Mouse (Mus musculus) embryonic facial prominence, embryonic 11.5 days (tissue): ENCODE results near the gene Slc25a21. TPM values are rescaled to one million over a fixed set of nuclear protein-coding genes. Genes with fewer than 3 reads are reported as not detected.

Source experiments
- ATAC-seq: fragments of 200-750 bp; cut with Nextera tagmentation; replicated peaks from 2 replicates; pipeline ENCODE4 v1.8.0; 2017; ENCODE audit warnings: low read depth; ENCODE audit not compliant: insufficient number of reproducible peaks, low FRiP score, low TSS enrichment
- DNase-seq: peaks from one replicate; pipeline ENCODE4 v3.0.0-alpha.2; 2015; ENCODE audit warnings: low spot score
- H3K27ac ChIP-seq: fragments of 300-500 bp; sonication (generic); replicated peaks from 2 replicates; pipeline ENCODE4 v1.5.1; 2014; ENCODE audit warnings: mild to moderate bottlenecking, low read depth, low read length, control low read depth
- H3K27me3 ChIP-seq: fragments of 300-500 bp; sonication (generic); 2 replicates; pipeline ENCODE4 v1.6.1; 2014; ENCODE audit warnings: mild to moderate bottlenecking, low read length, moderate library complexity, mixed read lengths; ENCODE audit not compliant: control insufficient read depth, insufficient read depth
- H3K36me3 ChIP-seq: fragments of 300-500 bp; sonication (generic); replicated peaks from 2 replicates; pipeline ENCODE4 v1.6.1; 2014; ENCODE audit warnings: low read depth, mild to moderate bottlenecking, low read length, moderate library complexity, mixed read lengths; ENCODE audit not compliant: control insufficient read depth, insufficient read depth
- H3K4me1 ChIP-seq: fragments of 300-500 bp; sonication (generic); 2 replicates; pipeline ENCODE4 v1.6.1; 2014; ENCODE audit warnings: low read length, mixed read lengths; ENCODE audit not compliant: control insufficient read depth, insufficient read depth
- H3K4me2 ChIP-seq: fragments of 300-500 bp; sonication (generic); 2 replicates; pipeline ENCODE4 v1.6.1; 2014; ENCODE audit warnings: low read depth, mild to moderate bottlenecking, control low read depth, low read length, moderate library complexity
- H3K4me3 ChIP-seq: fragments of 300-500 bp; sonication (generic); 2 replicates; pipeline ENCODE4 v1.5.1; 2014; ENCODE audit warnings: low read depth, low read length, control low read depth
- H3K9ac ChIP-seq: fragments of 300-500 bp; sonication (generic); replicated peaks from 2 replicates; pipeline ENCODE4 v1.6.1; 2014; ENCODE audit warnings: mild to moderate bottlenecking, control low read depth, low read length
- H3K9me3 ChIP-seq: fragments of 300-500 bp; sonication (generic); replicated peaks from 2 replicates; pipeline ENCODE4 v1.6.1; 2016; ENCODE audit warnings: mild to moderate bottlenecking, low read length, inconsistent platforms, mixed read lengths; ENCODE audit not compliant: control insufficient read depth
- WGBS: fragments of 180-500 bp; shearing (Covaris S2); extraction: QIAGEN DNeasy Blood & Tissue Kit; methylation state at CpG from one replicate; pipeline ENCODE4 v1.1.7; 2014; 5-methylcytosine and 5-hydroxymethylcytosine counted together
- polyA plus RNA-seq: library from polyadenylated mRNA; unstranded; fragments of >200 nt; fragmentation: Nextera tagmentation; extraction: Ambion mirVana; gene quantifications from 2 replicates; pipeline ENCODE4 v1.2.1, GENCODE M21; 2014

Slc25a21 gene
- polyA plus RNA-seq, 1 experiment from 2014 or later, result 1.9 TPM

DNA sequence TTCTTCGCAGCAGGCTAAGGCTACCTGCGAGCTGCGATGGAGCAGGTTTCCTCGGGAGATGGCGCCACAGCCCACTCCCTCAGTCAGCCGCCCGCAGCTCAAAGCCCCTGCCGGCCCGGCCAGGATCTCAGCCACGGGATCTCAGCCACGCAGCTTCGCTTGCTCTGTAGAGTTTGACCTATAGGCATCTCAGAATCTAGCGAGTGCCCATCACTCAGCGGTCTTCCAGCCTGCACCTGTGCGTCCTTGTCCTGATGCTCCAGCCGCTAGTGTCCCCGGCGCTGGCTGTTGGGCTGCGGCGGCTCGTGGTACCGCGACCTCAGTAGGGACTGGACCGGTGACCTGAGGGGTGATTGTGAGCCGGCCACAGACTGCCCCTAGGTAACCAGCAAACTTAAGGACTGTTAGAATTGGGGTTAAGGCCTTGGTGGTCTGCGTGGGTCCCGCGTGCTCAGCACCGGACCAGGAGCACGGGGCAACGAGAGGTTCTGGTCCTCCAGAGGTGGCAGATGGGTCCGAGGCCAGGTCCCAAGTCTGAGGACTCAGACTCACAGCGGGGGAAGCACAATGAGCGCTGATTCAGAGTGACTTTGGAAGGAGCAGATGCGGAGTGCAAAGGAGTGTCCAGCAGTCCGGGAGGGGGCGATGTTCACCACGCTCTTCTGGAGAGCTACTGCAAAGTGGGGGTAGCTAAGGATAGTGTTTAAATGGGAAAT lies 516.0 kb downstream of the Slc25a21 start:
- no peaks in the 10 kb centered on the region for H3K36me3 ChIP-seq
- H3K27ac ChIP-seq, result no peak overlapping the region
- peak overlapping the region; percentile 28 for H3K4me3 ChIP-seq
- H3K4me1 ChIP-seq, result no peaks in the 10 kb centered on the region
- WGBS, result under 1% methylated on average over 38 of the region's 38 CpGs
- peak; percentile 84 for DNase-seq
- ATAC-seq, result peak; percentile 83; the same call in 1 of the 2 replicates
- no peaks in the 10 kb centered on the region for H3K9me3 ChIP-seq
- H3K9ac ChIP-seq, result peak overlapping the region; percentile 46
- peaks cover 31% of the 10 kb centered on the region for H3K27me3 ChIP-seq
- H3K4me2 ChIP-seq, result peak overlapping the region; percentile 84

DNA sequence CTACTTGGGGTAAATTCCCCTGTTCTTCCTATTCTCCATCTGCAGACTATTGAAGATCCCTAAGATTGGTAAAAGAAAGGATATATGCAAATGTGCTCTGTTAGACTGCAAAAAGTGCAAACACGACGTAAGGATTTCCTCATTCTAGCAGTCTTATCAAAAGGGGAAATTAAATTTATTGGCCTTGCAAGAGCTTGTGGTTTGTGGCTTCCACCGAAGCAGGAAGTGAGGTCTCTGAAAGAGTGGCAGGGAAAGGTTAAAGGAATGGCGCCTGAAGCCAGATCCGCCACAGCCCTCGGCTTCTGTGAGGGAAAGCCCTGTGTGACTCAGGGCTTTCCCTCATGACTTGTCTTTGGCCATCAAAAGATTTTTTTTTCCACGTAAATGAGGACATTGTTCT lies 519.7 kb downstream of the Slc25a21 start:
- H3K27ac ChIP-seq, result no peak overlapping the region
- no peaks in the 10 kb centered on the region for H3K36me3 ChIP-seq
- DNase-seq, result no peak
- peaks cover 15% of the 10 kb centered on the region for H3K27me3 ChIP-seq
- no peak overlapping the region for H3K4me3 ChIP-seq
- ATAC-seq, result no peak
- WGBS, result 59% methylated on average over 7 of the region's 7 CpGs
- H3K9me3 ChIP-seq, result no peaks in the 10 kb centered on the region
- H3K9ac ChIP-seq, result no peak overlapping the region
- H3K4me1 ChIP-seq, result no peaks in the 10 kb centered on the region
- H3K4me2 ChIP-seq, result no peak overlapping the region

DNA sequence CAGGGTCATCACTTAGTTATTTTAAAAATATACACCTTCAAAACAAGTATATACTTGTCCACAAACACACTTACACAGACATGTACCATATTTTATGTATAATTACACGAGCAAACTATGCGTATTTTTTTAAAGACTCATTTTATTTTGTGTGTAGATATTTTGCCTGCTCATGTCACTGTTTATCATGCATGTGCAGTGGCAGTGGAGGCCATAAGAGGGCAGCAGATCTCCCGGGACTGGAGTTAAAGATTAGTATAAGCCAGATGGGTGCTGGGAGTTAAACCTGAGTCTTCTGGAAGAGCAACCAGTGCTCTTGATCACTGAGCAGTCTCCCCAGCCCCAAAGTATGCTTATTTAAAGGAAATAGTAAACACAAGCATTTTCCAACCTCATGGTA lies 522.5 kb downstream of the Slc25a21 start:
- no peak overlapping the region for H3K4me2 ChIP-seq
- no peak overlapping the region for H3K4me3 ChIP-seq
- H3K9ac ChIP-seq, result no peak overlapping the region
- no peaks in the 10 kb centered on the region for H3K36me3 ChIP-seq
- H3K4me1 ChIP-seq, result no peaks in the 10 kb centered on the region
- no peak overlapping the region for H3K27ac ChIP-seq
- WGBS, result 35% methylated on average over 3 of the region's 3 CpGs
- ATAC-seq (no peak), DNase-seq (peak; percentile 50)
- H3K27me3 ChIP-seq, result no peaks in the 10 kb centered on the region
- H3K9me3 ChIP-seq, result no peaks in the 10 kb centered on the region

DNA sequence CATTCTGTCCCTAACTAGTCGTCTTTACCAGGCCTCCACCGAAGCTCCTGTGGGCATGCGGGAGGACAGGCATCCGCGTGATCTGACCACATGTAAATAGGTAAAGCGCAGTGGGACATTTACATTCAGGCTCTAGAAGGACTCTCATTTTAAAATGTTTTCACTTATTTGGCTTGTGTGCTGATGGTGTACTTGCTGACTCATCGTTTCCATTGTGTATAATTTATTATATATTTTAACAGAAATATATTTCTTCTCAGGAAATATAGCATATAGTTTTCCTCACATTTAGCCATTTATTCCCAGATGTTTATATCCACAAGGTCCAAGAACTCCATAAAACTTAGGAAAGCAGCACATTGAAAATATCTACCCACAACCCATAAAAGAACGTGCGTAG lies 526.5 kb downstream of the Slc25a21 start:
- WGBS, result 94% methylated on average over 9 of the region's 9 CpGs
- no peak for DNase-seq
- no peak overlapping the region for H3K27ac ChIP-seq

DNA sequence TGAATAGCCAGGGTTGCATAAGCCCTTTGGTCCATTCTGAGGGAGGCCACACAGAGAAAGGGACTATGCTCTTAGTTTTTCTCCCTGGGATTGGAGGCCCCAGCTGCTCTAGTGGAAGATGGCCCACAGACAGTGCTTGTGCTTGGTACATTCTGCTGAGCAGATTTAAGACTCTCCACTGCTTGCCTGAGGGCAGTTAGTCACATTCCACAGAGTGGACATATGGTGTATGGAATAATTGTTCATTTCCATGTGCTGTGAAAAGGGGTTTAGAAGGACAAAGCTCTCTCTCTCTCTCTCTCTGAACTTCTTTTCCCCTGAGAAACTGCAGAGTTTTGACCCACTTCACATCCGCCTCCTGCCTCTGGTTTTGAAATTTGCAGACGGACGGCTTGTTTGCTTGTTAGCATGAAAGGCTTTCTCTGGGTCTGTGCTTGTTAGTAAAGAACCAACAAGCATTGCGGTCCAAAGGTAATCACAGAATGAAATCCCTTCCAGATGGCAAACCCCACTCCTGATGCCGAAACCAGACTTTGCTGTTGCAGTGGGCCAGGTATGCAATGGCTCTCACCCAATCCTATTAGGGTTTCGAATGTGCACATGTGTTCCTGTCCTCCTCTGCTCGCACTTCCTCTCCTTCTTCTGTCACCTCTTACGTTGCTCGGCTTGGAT lies 527.7 kb downstream of the Slc25a21 start:
- DNase-seq, result peak; percentile 61
- H3K36me3 ChIP-seq, result no peaks in the 10 kb centered on the region
- H3K4me3 ChIP-seq, result no peak overlapping the region
- no peak overlapping the region for H3K9ac ChIP-seq
- no peak overlapping the region for H3K4me2 ChIP-seq
- H3K27ac ChIP-seq, result no peak overlapping the region
- H3K27me3 ChIP-seq, result no peaks in the 10 kb centered on the region
- 47% methylated on average over 9 of the region's 9 CpGs for WGBS
- ATAC-seq, result no peak; the same call in 1 of the 2 replicates
- no peaks in the 10 kb centered on the region for H3K4me1 ChIP-seq
- H3K9me3 ChIP-seq, result no peaks in the 10 kb centered on the region

More for the DNA sequence above, 526.5 kb downstream of the Slc25a21 start:
- no peaks in the 10 kb centered on the region for H3K27me3 ChIP-seq
- no peak overlapping the region for H3K9ac ChIP-seq
- no peaks in the 10 kb centered on the region for H3K4me1 ChIP-seq
- no peak overlapping the region for H3K4me3 ChIP-seq
- H3K9me3 ChIP-seq, result no peaks in the 10 kb centered on the region
- H3K4me2 ChIP-seq, result no peak overlapping the region
- no peaks in the 10 kb centered on the region for H3K36me3 ChIP-seq
- no peak for ATAC-seq

Other genes with a start within 250 kb of the Slc25a21 start
- gene Prps1l3, start 32.9 kb upstream of the Slc25a21 start, polyA plus RNA-seq, result 99.1 and 101 TPM in 2 replicates
- 9.1 and 12.3 TPM in 2 replicates for gene Mipol1, start 33.0 kb upstream of the Slc25a21 start, polyA plus RNA-seq